Mouse (Mus musculus): Measurements from ENCODE around the gene Cds2. TPM values are rescaled to one million over a fixed set of nuclear protein-coding genes. Genes with fewer than 3 reads are reported as not detected.
"Not testable (repeated sequence)": the region's sequence is repeated elsewhere in the genome, so short reads cannot be mapped to it uniquely, and the experiment has no call there.

The Cds2 gene
- polyA plus RNA-seq, 1 experiment from 2014 or later: 21.3 TPM

DNA sequence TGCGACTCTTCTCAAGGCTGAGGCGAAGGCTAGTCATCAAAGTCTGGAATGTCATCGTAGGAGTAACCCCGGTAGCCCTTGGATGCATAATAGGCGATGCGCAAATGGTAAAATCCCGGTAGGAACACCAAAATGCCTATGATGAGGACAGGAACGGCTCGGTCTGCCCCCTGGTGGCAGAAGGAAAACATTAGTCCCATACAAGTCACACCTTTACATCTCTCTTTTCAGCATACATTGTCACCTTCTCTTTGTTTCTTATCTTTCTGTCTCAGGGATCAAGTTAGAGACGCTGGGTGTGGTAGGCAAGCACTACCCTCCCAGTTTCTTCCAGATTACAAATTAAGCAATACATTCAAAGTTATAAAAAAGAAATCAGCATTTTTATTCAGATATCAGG is 22.5 kb upstream of the Cds2 start:
- 18% methylated on average over 6 of the region's 10 CpGs for WGBS
- not testable (repeated sequence) for H3K27me3 ChIP-seq (replicated peaks; ENCODE audit: control insufficient read depth, insufficient read depth, low read length); H3K9ac ChIP-seq (ENCODE audit: low read length); H3K27ac ChIP-seq (ENCODE audit: low read depth); H3K4me1 ChIP-seq (replicated peaks; ENCODE audit: control insufficient read depth, insufficient read depth, low read length); H3K4me2 ChIP-seq (ENCODE audit: low read length); H3K9me3 ChIP-seq (ENCODE audit: control insufficient read depth, low read length); ATAC-seq (replicated peaks; ENCODE audit: low FRiP score, low TSS enrichment, low read depth); H3K4me3 ChIP-seq (ENCODE audit: low read depth, low read length)
- H3K36me3 ChIP-seq (ENCODE audit: control insufficient read depth, insufficient read depth, low read length): peaks cover 20% of the 10 kb centered on the region
- DNase-seq (ENCODE audit: low spot score): peak; percentile 80

DNA sequence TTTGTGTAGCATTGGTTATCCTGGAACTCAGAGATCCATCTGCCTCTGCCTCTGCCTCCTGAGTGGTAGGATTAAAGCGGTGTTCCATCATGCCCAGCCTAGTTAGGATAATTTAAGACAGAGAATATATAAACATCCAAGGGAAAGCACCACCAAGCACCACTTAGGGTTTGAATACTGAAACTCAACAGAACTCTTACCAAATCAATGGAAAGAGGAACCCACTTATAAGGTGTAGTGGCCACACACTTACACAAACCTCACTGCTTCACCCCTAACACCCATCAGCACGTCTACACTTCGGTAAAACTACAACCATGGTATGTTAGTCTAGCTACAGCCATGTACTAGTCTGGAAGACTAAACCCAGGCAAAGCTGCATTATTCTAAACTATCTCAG is 19.6 kb upstream of the Cds2 start:
- ATAC-seq (replicated peaks; ENCODE audit: low FRiP score, low TSS enrichment, low read depth) (no peak), DNase-seq (ENCODE audit: low spot score) (no peak)
- Histone ChIP-seq H3K4me2 (ENCODE audit: low read length) (no peak overlapping the region), H3K9ac (ENCODE audit: low read length) (no peak overlapping the region), H3K36me3 (ENCODE audit: control insufficient read depth, insufficient read depth, low read length) (peaks cover 23% of the 10 kb centered on the region), H3K27ac (ENCODE audit: low read depth) (no peak overlapping the region), H3K4me1 (replicated peaks; ENCODE audit: control insufficient read depth, insufficient read depth, low read length) (peaks cover 8% of the 10 kb centered on the region; the same call in 1 of the 2 replicates), H3K27me3 (replicated peaks; ENCODE audit: control insufficient read depth, insufficient read depth, low read length) (no peaks in the 10 kb centered on the region), H3K9me3 (ENCODE audit: control insufficient read depth, low read length) (no peaks in the 10 kb centered on the region), H3K4me3 (ENCODE audit: low read depth, low read length) (no peak overlapping the region)
- 86% methylated on average over 3 of the region's 3 CpGs for WGBS

DNA sequence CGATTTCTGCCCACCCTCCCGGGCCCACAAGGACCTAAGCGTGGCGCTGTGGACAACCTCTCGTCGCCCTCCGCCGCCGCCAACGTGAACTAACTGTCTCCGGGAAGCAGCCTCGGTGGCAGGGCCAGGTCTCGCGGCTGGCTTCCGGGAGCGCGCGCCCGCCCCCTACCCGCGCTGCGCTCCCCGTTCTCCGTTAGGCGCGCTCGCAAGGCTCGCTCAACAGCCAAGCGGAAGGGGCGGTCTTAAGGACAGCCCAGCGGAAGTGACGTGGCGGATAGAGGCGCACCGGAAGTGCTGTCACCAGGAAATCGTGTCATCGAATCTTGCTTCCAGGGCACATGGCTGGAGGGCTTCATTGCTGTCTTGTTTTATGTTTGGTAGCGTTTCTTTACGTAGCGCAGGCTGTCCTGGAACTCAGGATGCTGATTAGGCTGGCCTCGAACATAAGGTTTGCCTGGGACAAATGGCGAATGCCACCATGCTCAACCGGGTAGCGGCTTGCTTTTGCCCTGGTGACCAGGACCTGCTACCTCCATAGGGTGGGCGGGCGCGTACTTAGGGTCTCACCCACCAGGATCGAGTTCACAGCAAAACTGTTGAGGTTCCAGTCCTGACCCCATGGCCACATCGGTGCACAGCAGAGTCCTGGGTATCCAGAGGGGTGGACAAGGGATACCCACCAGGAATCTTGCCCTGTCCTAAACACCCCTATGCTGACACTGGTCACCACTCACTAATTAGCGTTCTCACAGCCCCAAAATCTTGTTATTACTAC is 15.2 kb upstream of the Cds2 start, which contains the start of gene Tmem230:
Gene Tmem230 (minus strand): TSS at position 269 of the 775 bp plus-strand sequence.
- ATAC-seq (replicated peaks; ENCODE audit: low FRiP score, low TSS enrichment, low read depth) (peak; percentile 90), DNase-seq (ENCODE audit: low spot score) (peak; percentile 95)
- Histone ChIP-seq H3K27ac (ENCODE audit: low read depth) (peak within 1 kb of the TSS; percentile 79), H3K9ac (ENCODE audit: low read length) (peak within 1 kb of the TSS; percentile 70), H3K4me2 (ENCODE audit: low read length) (peak within 1 kb of the TSS; percentile 75), H3K4me3 (ENCODE audit: low read depth, low read length) (peak within 1 kb of the TSS; percentile 63), H3K9me3 (ENCODE audit: control insufficient read depth, low read length) (no peaks in the 10 kb centered on the region), H3K36me3 (ENCODE audit: control insufficient read depth, insufficient read depth, low read length) (peaks cover 51% of the 10 kb centered on the region), H3K4me1 (replicated peaks; ENCODE audit: control insufficient read depth, insufficient read depth, low read length) (peaks cover 23% of the 10 kb centered on the region), H3K27me3 (replicated peaks; ENCODE audit: control insufficient read depth, insufficient read depth, low read length) (no peaks in the 10 kb centered on the region)
- WGBS: 5% methylated on average over 49 of the region's 50 CpGs

DNA sequence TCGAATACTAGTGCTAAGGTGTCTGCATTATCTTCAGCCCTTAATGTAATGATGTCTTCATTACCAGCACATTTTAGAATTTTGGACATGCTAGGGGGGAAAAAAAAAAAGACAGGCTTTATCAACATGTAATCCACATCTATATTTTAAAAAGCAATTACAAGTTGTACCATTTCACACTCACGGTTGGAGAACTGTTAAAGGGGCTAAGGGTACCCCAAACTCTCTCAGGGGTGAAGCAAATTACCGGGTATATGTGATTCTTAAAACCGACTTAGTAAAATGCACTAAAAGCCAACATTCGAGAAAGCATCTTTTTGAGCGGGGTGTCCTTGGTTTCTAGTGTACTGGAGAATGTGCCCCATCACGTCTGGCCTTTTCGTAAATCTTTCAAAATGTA is 11.0 kb upstream of the Cds2 start:
- DNase-seq (ENCODE audit: low spot score): no peak
- 7% methylated on average over 8 of the region's 8 CpGs for WGBS
- H3K9me3 ChIP-seq (ENCODE audit: control insufficient read depth, low read length): no peaks in the 10 kb centered on the region

DNA sequence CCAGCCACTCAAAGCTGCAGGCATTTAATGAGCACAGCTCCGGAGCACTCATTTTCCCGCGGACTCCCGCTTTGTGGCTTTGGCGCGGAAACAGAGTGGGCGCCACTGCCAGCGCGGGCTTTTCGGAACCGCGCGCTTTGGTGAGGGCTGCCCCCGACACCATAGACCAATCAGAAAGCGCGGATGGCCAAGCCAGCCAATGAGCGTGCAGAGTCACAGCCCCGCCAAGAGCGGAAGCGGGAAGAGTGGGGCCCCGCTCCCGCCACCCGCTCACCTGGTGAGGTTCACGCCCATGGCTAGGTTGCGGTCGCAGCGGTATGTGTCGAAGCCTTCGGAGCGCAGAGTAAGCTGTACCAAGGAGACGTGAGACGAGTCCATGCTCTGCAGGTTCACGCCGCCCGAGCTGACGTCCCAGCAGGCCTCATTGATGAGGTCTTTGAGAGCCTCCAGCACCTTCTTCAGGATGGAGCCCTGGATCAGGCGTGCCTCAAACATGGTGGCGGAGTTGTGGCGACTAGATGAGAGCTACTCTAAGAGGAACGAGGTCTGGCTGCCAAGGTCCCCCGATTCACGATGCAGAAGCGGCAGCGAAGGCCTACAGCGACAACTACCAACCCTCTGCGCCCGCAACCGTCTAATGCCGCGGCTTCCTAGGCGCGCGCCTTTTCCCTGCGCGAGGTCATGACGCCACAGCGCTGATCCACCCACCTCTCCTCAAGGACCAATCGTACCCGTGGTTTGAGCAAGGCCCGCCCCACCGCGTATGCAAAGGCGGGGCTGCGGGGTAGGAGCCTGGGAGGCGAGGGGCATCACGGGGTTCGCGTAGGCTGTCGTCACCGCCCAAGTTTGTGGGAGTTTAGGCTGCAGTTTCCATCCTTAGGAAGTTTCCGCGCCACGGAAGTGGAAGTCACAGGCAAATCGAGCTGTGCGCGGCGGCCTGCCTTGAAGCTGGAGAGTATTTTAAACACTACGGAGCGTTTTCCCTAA is 10.1 kb upstream of the Cds2 start, which contains the start of gene Pcna:
Gene Pcna (minus strand): TSS at position 773 of the 987 bp plus-strand sequence.
- Histone ChIP-seq H3K4me3 (ENCODE audit: low read depth, low read length) (peak within 1 kb of the TSS; percentile 59), H3K9me3 (ENCODE audit: control insufficient read depth, low read length) (no peaks in the 10 kb centered on the region), H3K36me3 (ENCODE audit: control insufficient read depth, insufficient read depth, low read length) (peaks cover 31% of the 10 kb centered on the region), H3K9ac (ENCODE audit: low read length) (peak within 1 kb of the TSS; percentile 57), H3K4me2 (ENCODE audit: low read length) (peak within 1 kb of the TSS; percentile 78), H3K4me1 (replicated peaks; ENCODE audit: control insufficient read depth, insufficient read depth, low read length) (peaks cover 15% of the 10 kb centered on the region), H3K27me3 (replicated peaks; ENCODE audit: control insufficient read depth, insufficient read depth, low read length) (no peaks in the 10 kb centered on the region), H3K27ac (ENCODE audit: low read depth) (peak within 1 kb of the TSS; percentile 87)
- peak; percentile 96 for DNase-seq (ENCODE audit: low spot score)
- WGBS: under 1% methylated on average over 75 of the region's 79 CpGs
- peak; percentile 99 for ATAC-seq (replicated peaks; ENCODE audit: low FRiP score, low TSS enrichment, low read depth)

More for the DNA sequence above, 11.0 kb upstream of the Cds2 start:
- H3K27ac ChIP-seq (ENCODE audit: low read depth): peak overlapping the region; percentile 87; the same call in 1 of the 2 replicates
- no peak for ATAC-seq (replicated peaks; ENCODE audit: low FRiP score, low TSS enrichment, low read depth)
- no peaks in the 10 kb centered on the region for H3K27me3 ChIP-seq (replicated peaks; ENCODE audit: control insufficient read depth, insufficient read depth, low read length)
- H3K4me2 ChIP-seq (ENCODE audit: low read length): peak overlapping the region; percentile 78
- peak overlapping the region; percentile 59 for H3K4me3 ChIP-seq (ENCODE audit: low read depth, low read length)
- H3K4me1 ChIP-seq (replicated peaks; ENCODE audit: control insufficient read depth, insufficient read depth, low read length): peaks cover 16% of the 10 kb centered on the region
- H3K36me3 ChIP-seq (ENCODE audit: control insufficient read depth, insufficient read depth, low read length): peaks cover 31% of the 10 kb centered on the region
- H3K9ac ChIP-seq (ENCODE audit: low read length): peak overlapping the region; percentile 57

DNA sequence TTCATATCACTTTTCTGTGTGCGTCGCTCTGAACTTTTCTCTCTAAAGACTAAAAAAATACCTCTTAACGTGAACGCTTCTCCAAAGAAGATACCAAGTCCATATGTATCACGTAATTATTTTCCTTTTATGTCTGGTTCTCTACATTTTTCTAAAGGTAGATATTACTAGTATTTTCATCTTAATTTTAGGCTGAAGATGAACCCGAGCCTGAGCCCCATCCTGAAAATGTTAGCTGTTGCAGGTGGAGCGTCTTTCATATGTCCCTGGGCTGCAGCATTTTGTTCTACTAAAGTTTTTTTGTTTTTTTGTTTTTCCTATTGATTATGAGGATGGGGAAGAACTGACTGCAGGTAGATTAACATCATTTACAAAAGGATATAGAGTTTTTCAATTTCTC is 9.3 kb upstream of the Cds2 start:
- Histone ChIP-seq H3K9ac (ENCODE audit: low read length) (peak overlapping the region; percentile 55), H3K27me3 (replicated peaks; ENCODE audit: control insufficient read depth, insufficient read depth, low read length) (no peaks in the 10 kb centered on the region), H3K27ac (ENCODE audit: low read depth) (peak overlapping the region; percentile 87), H3K4me2 (ENCODE audit: low read length) (peak overlapping the region; percentile 78), H3K36me3 (ENCODE audit: control insufficient read depth, insufficient read depth, low read length) (peaks cover 25% of the 10 kb centered on the region), H3K4me1 (replicated peaks; ENCODE audit: control insufficient read depth, insufficient read depth, low read length) (peaks cover 15% of the 10 kb centered on the region), H3K4me3 (ENCODE audit: low read depth, low read length) (peak overlapping the region; percentile 59), H3K9me3 (ENCODE audit: control insufficient read depth, low read length) (no peaks in the 10 kb centered on the region)
- ATAC-seq (replicated peaks; ENCODE audit: low FRiP score, low TSS enrichment, low read depth): no peak
- 2% methylated on average over 7 of the region's 7 CpGs for WGBS
- no peak for DNase-seq (ENCODE audit: low spot score)

DNA sequence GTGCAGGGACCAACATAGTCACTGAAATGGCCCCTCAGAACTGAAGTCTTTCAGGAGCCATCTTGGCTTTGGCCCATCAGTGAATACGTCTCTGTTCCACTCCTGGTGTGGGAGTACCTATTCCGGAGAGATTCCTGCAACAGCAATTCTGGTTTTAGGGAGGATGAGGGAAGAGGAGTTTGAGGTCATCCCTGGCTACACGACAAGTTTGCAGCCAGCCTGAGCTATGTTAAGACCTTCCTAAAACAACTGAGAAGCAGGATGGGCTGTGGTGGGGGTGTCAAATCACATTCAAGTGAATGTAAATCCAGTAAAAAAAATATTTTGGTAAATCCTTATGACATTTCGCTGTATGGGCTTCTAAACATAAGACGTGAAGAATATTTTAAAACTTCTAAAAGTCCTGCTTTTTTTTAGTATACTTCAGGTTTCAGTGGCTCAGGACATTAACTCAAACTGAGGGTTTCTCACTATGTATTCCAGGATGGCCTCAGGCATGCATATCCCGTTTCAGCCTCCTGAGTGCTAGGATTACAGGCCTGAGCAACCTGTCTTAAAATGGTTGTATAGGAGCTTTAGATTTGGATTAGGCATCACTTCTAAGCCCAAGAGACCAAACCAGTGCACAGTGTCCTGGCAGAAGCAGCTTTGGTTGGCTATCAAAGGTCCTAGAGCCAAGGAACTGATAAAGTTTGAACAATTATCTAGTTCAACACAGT is 5.4 kb upstream of the Cds2 start:
- Histone ChIP-seq H3K4me1 (replicated peaks; ENCODE audit: control insufficient read depth, insufficient read depth, low read length) (no peaks in the 10 kb centered on the region), H3K4me3 (ENCODE audit: low read depth, low read length) (no peak overlapping the region), H3K4me2 (ENCODE audit: low read length) (no peak overlapping the region), H3K9me3 (ENCODE audit: control insufficient read depth, low read length) (no peaks in the 10 kb centered on the region), H3K36me3 (ENCODE audit: control insufficient read depth, insufficient read depth, low read length) (no peaks in the 10 kb centered on the region), H3K9ac (ENCODE audit: low read length) (no peak overlapping the region), H3K27ac (ENCODE audit: low read depth) (no peak overlapping the region), H3K27me3 (replicated peaks; ENCODE audit: control insufficient read depth, insufficient read depth, low read length) (no peaks in the 10 kb centered on the region)
- no peak for ATAC-seq (replicated peaks; ENCODE audit: low FRiP score, low TSS enrichment, low read depth)
- 90% methylated on average over 6 of the region's 6 CpGs for WGBS
- no peak for DNase-seq (ENCODE audit: low spot score)

DNA sequence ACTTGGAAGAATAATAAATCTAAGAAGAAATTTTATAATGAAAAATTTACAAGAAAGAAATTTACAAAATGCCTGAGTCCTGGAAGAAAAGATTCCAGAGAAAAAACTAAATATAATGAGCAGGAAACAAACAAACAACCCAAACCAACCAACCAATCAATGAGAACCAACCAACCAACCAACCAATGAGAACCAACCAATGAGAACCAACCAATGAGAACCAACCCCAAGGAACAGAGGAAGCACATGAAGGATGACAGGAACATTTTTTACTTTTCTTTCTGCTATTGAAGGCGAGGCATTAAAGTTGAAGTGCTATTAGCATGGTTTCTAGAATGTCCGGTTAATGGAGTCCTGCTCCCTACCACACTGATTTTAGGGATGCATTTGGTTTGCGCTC is 2.3 kb upstream of the Cds2 start:
- WGBS: 95% methylated on average over 3 of the region's 3 CpGs
- Histone ChIP-seq H3K4me1 (replicated peaks; ENCODE audit: control insufficient read depth, insufficient read depth, low read length) (peaks cover 8% of the 10 kb centered on the region), H3K4me3 (ENCODE audit: low read depth, low read length) (no peak overlapping the region), H3K9me3 (ENCODE audit: control insufficient read depth, low read length) (no peaks in the 10 kb centered on the region), H3K4me2 (ENCODE audit: low read length) (no peak overlapping the region), H3K27ac (ENCODE audit: low read depth) (no peak overlapping the region), H3K36me3 (ENCODE audit: control insufficient read depth, insufficient read depth, low read length) (no peaks in the 10 kb centered on the region), H3K9ac (ENCODE audit: low read length) (no peak overlapping the region), H3K27me3 (replicated peaks; ENCODE audit: control insufficient read depth, insufficient read depth, low read length) (no peaks in the 10 kb centered on the region)
- no peak for DNase-seq (ENCODE audit: low spot score)
- ATAC-seq (replicated peaks; ENCODE audit: low FRiP score, low TSS enrichment, low read depth): no peak
